Mouse (Mus musculus): Measurements from ENCODE around the gene Fgd2. TPM values are rescaled to one million over a fixed set of nuclear protein-coding genes. Genes with fewer than 3 reads are reported as not detected.
A peak's percentile ranks its signal among the peaks of the same experiment; 100 is the strongest.

Gene Fgd2
- polyA plus RNA-seq, 1 experiment from 2014 or later, result 8.4 TPM

- Histone ChIP-seq H3K9ac (replicated peaks; ENCODE audit: low read depth, low read length) (no peak overlapping the region), H3K4me1 (ENCODE audit: control insufficient read depth, insufficient read depth, low read length) (peaks cover 7% of the 10 kb centered on the region; the same call in 1 of the 2 replicates), H3K36me3 (ENCODE audit: control insufficient read depth, insufficient read depth, low read length) (peaks cover 16% of the 10 kb centered on the region), H3K4me3 (ENCODE audit: low read depth, low read length) (no peak overlapping the region), H3K27me3 (ENCODE audit: control insufficient read depth, insufficient read depth, low read length) (no peaks in the 10 kb centered on the region), H3K9me3 (ENCODE audit: control insufficient read depth, low read depth, low read length) (no peaks in the 10 kb centered on the region), H3K4me2 (replicated peaks; ENCODE audit: low read depth, low read length) (no peak overlapping the region), H3K27ac (ENCODE audit: low read length) (no peak overlapping the region)
- 83% methylated on average over 9 of the region's 9 CpGs for WGBS
- no peak for ATAC-seq (ENCODE audit: insufficient number of reproducible peaks, insufficient read depth, low FRiP score, low read depth)
Measured at GRCm38 (mm10) chr17:29327691-29328090, 33.0 kb upstream of the Fgd2 start.

GRCm38 (mm10) chr17:29330221-29330620 lies 30.5 kb upstream of the Fgd2 start:
- no peak overlapping the region for H3K4me3 ChIP-seq (ENCODE audit: low read depth, low read length)
- no peak for ATAC-seq (ENCODE audit: insufficient number of reproducible peaks, insufficient read depth, low FRiP score, low read depth)
- no peaks in the 10 kb centered on the region for H3K27me3 ChIP-seq (ENCODE audit: control insufficient read depth, insufficient read depth, low read length)
- H3K27ac ChIP-seq (ENCODE audit: low read length), result no peak overlapping the region
- H3K4me2 ChIP-seq (replicated peaks; ENCODE audit: low read depth, low read length), result no peak overlapping the region
- WGBS, result 65% methylated on average over 3 of the region's 3 CpGs
- peaks cover 36% of the 10 kb centered on the region for H3K36me3 ChIP-seq (ENCODE audit: control insufficient read depth, insufficient read depth, low read length)
- H3K9me3 ChIP-seq (ENCODE audit: control insufficient read depth, low read depth, low read length), result no peaks in the 10 kb centered on the region
- H3K4me1 ChIP-seq (ENCODE audit: control insufficient read depth, insufficient read depth, low read length), result peaks cover 7% of the 10 kb centered on the region; the same call in 1 of the 2 replicates
- H3K9ac ChIP-seq (replicated peaks; ENCODE audit: low read depth, low read length), result no peak overlapping the region

GRCm38 (mm10) chr17:29330671-29331410 lies 29.9 kb upstream of the Fgd2 start:
- Histone ChIP-seq H3K36me3 (ENCODE audit: control insufficient read depth, insufficient read depth, low read length) (peaks cover 41% of the 10 kb centered on the region), H3K4me2 (replicated peaks; ENCODE audit: low read depth, low read length) (no peak overlapping the region), H3K27ac (ENCODE audit: low read length) (peak overlapping the region; percentile 55; the same call in 1 of the 2 replicates), H3K9me3 (ENCODE audit: control insufficient read depth, low read depth, low read length) (no peaks in the 10 kb centered on the region), H3K9ac (replicated peaks; ENCODE audit: low read depth, low read length) (no peak overlapping the region), H3K4me1 (ENCODE audit: control insufficient read depth, insufficient read depth, low read length) (peaks cover 7% of the 10 kb centered on the region; the same call in 1 of the 2 replicates), H3K27me3 (ENCODE audit: control insufficient read depth, insufficient read depth, low read length) (no peaks in the 10 kb centered on the region), H3K4me3 (ENCODE audit: low read depth, low read length) (no peak overlapping the region)
- no peak for ATAC-seq (ENCODE audit: insufficient number of reproducible peaks, insufficient read depth, low FRiP score, low read depth)
- 25% methylated on average over 5 of the region's 5 CpGs for WGBS

GRCm38 (mm10) chr17:29332186-29332685 lies 28.5 kb upstream of the Fgd2 start:
- 76% methylated on average over 4 of the region's 4 CpGs for WGBS
- Histone ChIP-seq H3K4me1 (ENCODE audit: control insufficient read depth, insufficient read depth, low read length) (no peaks in the 10 kb centered on the region), H3K9ac (replicated peaks; ENCODE audit: low read depth, low read length) (no peak overlapping the region), H3K27ac (ENCODE audit: low read length) (no peak overlapping the region), H3K27me3 (ENCODE audit: control insufficient read depth, insufficient read depth, low read length) (no peaks in the 10 kb centered on the region), H3K4me2 (replicated peaks; ENCODE audit: low read depth, low read length) (no peak overlapping the region), H3K9me3 (ENCODE audit: control insufficient read depth, low read depth, low read length) (no peaks in the 10 kb centered on the region), H3K36me3 (ENCODE audit: control insufficient read depth, insufficient read depth, low read length) (peaks cover 55% of the 10 kb centered on the region), H3K4me3 (ENCODE audit: low read depth, low read length) (no peak overlapping the region)
- no peak for ATAC-seq (ENCODE audit: insufficient number of reproducible peaks, insufficient read depth, low FRiP score, low read depth)

- Histone ChIP-seq H3K27ac (ENCODE audit: low read length) (no peak overlapping the region), H3K4me1 (ENCODE audit: control insufficient read depth, insufficient read depth, low read length) (peaks cover 9% of the 10 kb centered on the region), H3K9me3 (ENCODE audit: control insufficient read depth, low read depth, low read length) (no peaks in the 10 kb centered on the region), H3K27me3 (ENCODE audit: control insufficient read depth, insufficient read depth, low read length) (no peaks in the 10 kb centered on the region), H3K4me2 (replicated peaks; ENCODE audit: low read depth, low read length) (no peak overlapping the region), H3K36me3 (ENCODE audit: control insufficient read depth, insufficient read depth, low read length) (peaks cover 85% of the 10 kb centered on the region), H3K9ac (replicated peaks; ENCODE audit: low read depth, low read length) (no peak overlapping the region), H3K4me3 (ENCODE audit: low read depth, low read length) (no peak overlapping the region)
- 92% methylated on average over 19 of the region's 19 CpGs for WGBS
- ATAC-seq (ENCODE audit: insufficient number of reproducible peaks, insufficient read depth, low FRiP score, low read depth), result no peak
Measured at GRCm38 (mm10) chr17:29336266-29336990, 24.3 kb upstream of the Fgd2 start.

GRCm38 (mm10) chr17:29337979-29338823 lies 22.5 kb upstream of the Fgd2 start:
- WGBS, result 92% methylated on average over 9 of the region's 9 CpGs

GRCm38 (mm10) chr17:29339170-29339768 lies 21.4 kb upstream of the Fgd2 start:
- Histone ChIP-seq H3K9ac (replicated peaks; ENCODE audit: low read depth, low read length) (no peak overlapping the region), H3K27ac (ENCODE audit: low read length) (0 out of 2 replicates have a peak overlapping the region, but pooled peaks have one; percentile 52), H3K27me3 (ENCODE audit: control insufficient read depth, insufficient read depth, low read length) (no peaks in the 10 kb centered on the region), H3K4me2 (replicated peaks; ENCODE audit: low read depth, low read length) (no peak overlapping the region), H3K4me1 (ENCODE audit: control insufficient read depth, insufficient read depth, low read length) (peaks cover 22% of the 10 kb centered on the region), H3K9me3 (ENCODE audit: control insufficient read depth, low read depth, low read length) (no peaks in the 10 kb centered on the region), H3K36me3 (ENCODE audit: control insufficient read depth, insufficient read depth, low read length) (peaks cover 68% of the 10 kb centered on the region), H3K4me3 (ENCODE audit: low read depth, low read length) (no peak overlapping the region)
- 84% methylated on average over 11 of the region's 11 CpGs for WGBS
- no peak for ATAC-seq (ENCODE audit: insufficient number of reproducible peaks, insufficient read depth, low FRiP score, low read depth)

More at GRCm38 (mm10) chr17:29337979-29338823, 22.5 kb upstream of the Fgd2 start:
- peaks cover 72% of the 10 kb centered on the region for H3K36me3 ChIP-seq (ENCODE audit: control insufficient read depth, insufficient read depth, low read length)
- H3K27me3 ChIP-seq (ENCODE audit: control insufficient read depth, insufficient read depth, low read length), result no peaks in the 10 kb centered on the region
- no peak overlapping the region for H3K27ac ChIP-seq (ENCODE audit: low read length)
- ATAC-seq (ENCODE audit: insufficient number of reproducible peaks, insufficient read depth, low FRiP score, low read depth), result no peak
- H3K9ac ChIP-seq (replicated peaks; ENCODE audit: low read depth, low read length), result no peak overlapping the region
- peaks cover 22% of the 10 kb centered on the region for H3K4me1 ChIP-seq (ENCODE audit: control insufficient read depth, insufficient read depth, low read length)
- no peak overlapping the region for H3K4me3 ChIP-seq (ENCODE audit: low read depth, low read length)
- H3K4me2 ChIP-seq (replicated peaks; ENCODE audit: low read depth, low read length), result no peak overlapping the region
- no peaks in the 10 kb centered on the region for H3K9me3 ChIP-seq (ENCODE audit: control insufficient read depth, low read depth, low read length)

Data from stomach, embryonic 14.5 days (tissue).